10 mouse cellular contexts compared by ENCODE assay signal in genomic region chr2:113539076-113539446, GRCm38 (mm10).
A peak's percentile ranks its signal among the peaks of the same experiment; 100 is the strongest.
DNase-seq lines count a peak whose midpoint lies in the region; ATAC-seq and TF ChIP-seq lines count a peak whose summit lies in the region.
"Had no signal": no experiment of that assay in that cellular context is flagged by ENCODE, and none has a peak within 500 bp of the region (broad histone marks: within the 10 kb centered on the region; RNA-seq: fewer than 3 reads in every experiment).

No protein-coding gene starts in this region.

- ATAC-seq in heart, postnatal 0 days (ENCODE audit: insufficient read depth, low read depth), result peak; percentile 60; the same call in 1 of the 2 replicates
- ATAC-seq in embryonic facial prominence, embryonic 11.5 days (replicated peaks; ENCODE audit: insufficient number of reproducible peaks, low FRiP score, low TSS enrichment, low read depth), result no peak
- ATAC-seq in midbrain, embryonic 12.5 days (ENCODE audit: low FRiP score, low read depth), result peak; percentile 70
- ATAC-seq: activated CD4-positive, CD25-positive, alpha-beta regulatory T cell, adult 4 months had no signal

- no peak overlapping the region for H3K4me2 ChIP-seq in heart, postnatal 0 days (ENCODE audit: low read depth, low read length)
- no peak overlapping the region for H3K4me2 ChIP-seq in embryonic facial prominence, embryonic 11.5 days (ENCODE audit: low read depth, low read length)
- peak overlapping the region; percentile 19; the same call in 1 of the 2 replicates for H3K4me2 ChIP-seq in midbrain, embryonic 12.5 days (replicated peaks)
- H3K4me2 ChIP-seq: liver, embryonic 15.5 days had no signal

- no peak overlapping the region for H3K9ac ChIP-seq in heart, postnatal 0 days (replicated peaks; ENCODE audit: low read depth, low read length)
- no peak overlapping the region for H3K9ac ChIP-seq in embryonic facial prominence, embryonic 11.5 days (replicated peaks; ENCODE audit: low read length)
- H3K9ac ChIP-seq in midbrain, embryonic 12.5 days (replicated peaks), result no peak overlapping the region
- H3K9ac ChIP-seq: liver, embryonic 15.5 days had no signal

- no peaks in the 10 kb centered on the region for H3K9me3 ChIP-seq in heart, postnatal 0 days (replicated peaks; ENCODE audit: control insufficient read depth, low read length)
- H3K9me3 ChIP-seq in heart, embryonic 10.5 days, result no peaks in the 10 kb centered on the region
- no peaks in the 10 kb centered on the region for H3K9me3 ChIP-seq in embryonic facial prominence, embryonic 11.5 days (replicated peaks; ENCODE audit: control insufficient read depth, low read length)
- no peaks in the 10 kb centered on the region for H3K9me3 ChIP-seq in midbrain, embryonic 12.5 days
- H3K9me3 ChIP-seq: liver, embryonic 15.5 days had no signal

- 22% methylated on average over 4 of the region's 4 CpGs for WGBS in heart, postnatal 0 days
- WGBS in heart, embryonic 10.5 days, result 36% methylated on average over 4 of the region's 4 CpGs
- WGBS in embryonic facial prominence, embryonic 11.5 days, result 25% methylated on average over 4 of the region's 4 CpGs
- WGBS in midbrain, embryonic 12.5 days, result 14% methylated on average over 4 of the region's 4 CpGs

- no peaks in the 10 kb centered on the region for H3K36me3 ChIP-seq in heart, postnatal 0 days (replicated peaks; ENCODE audit: control insufficient read depth, insufficient read depth, low read length)
- H3K36me3 ChIP-seq in heart, embryonic 10.5 days, result no peaks in the 10 kb centered on the region
- no peaks in the 10 kb centered on the region for H3K36me3 ChIP-seq in embryonic facial prominence, embryonic 11.5 days (replicated peaks; ENCODE audit: control insufficient read depth, insufficient read depth, low read depth, low read length)
- H3K36me3 ChIP-seq in midbrain, embryonic 12.5 days, result no peaks in the 10 kb centered on the region
- H3K36me3 ChIP-seq: liver, embryonic 15.5 days had no signal

- TF ChIP-seq EP300 in heart, postnatal 0 days (IDR thresholded peaks at IDR 0.05; ENCODE audit: low read depth), result no peak

- H3K27ac ChIP-seq in heart, postnatal 0 days (ENCODE audit: low read depth), result no peak overlapping the region
- no peak overlapping the region for H3K27ac ChIP-seq in heart, embryonic 10.5 days
- no peak overlapping the region for H3K27ac ChIP-seq in embryonic facial prominence, embryonic 11.5 days (replicated peaks; ENCODE audit: low read depth, low read length)
- no peak overlapping the region for H3K27ac ChIP-seq in midbrain, embryonic 12.5 days (replicated peaks)
- H3K27ac ChIP-seq: liver, embryonic 15.5 days had no signal

- no peak for TF ChIP-seq CTCF in heart, postnatal 0 days (IDR thresholded peaks at IDR 0.05; ENCODE audit: low read depth)

- H3K4me1 ChIP-seq in heart, postnatal 0 days (ENCODE audit: control insufficient read depth, insufficient read depth), result peaks cover 5% of the 10 kb centered on the region; the same call in 1 of the 2 replicates
- peaks cover 13% of the 10 kb centered on the region; the same call in 1 of the 2 replicates for H3K4me1 ChIP-seq in heart, embryonic 10.5 days
- H3K4me1 ChIP-seq in embryonic facial prominence, embryonic 11.5 days (ENCODE audit: control insufficient read depth, insufficient read depth, low read length), result no peaks in the 10 kb centered on the region; the same call in 1 of the 2 replicates
- peaks cover 17% of the 10 kb centered on the region for H3K4me1 ChIP-seq in midbrain, embryonic 12.5 days
- H3K4me1 ChIP-seq: liver, embryonic 15.5 days had no signal

- no peak overlapping the region for H3K4me3 ChIP-seq in heart, postnatal 0 days (ENCODE audit: low read depth, low read length)
- H3K4me3 ChIP-seq in heart, embryonic 10.5 days, result no peak overlapping the region
- H3K4me3 ChIP-seq in embryonic facial prominence, embryonic 11.5 days (ENCODE audit: low read depth, low read length), result no peak overlapping the region
- H3K4me3 ChIP-seq in midbrain, embryonic 12.5 days, result no peak overlapping the region
- H3K4me3 ChIP-seq: liver, embryonic 15.5 days had no signal

- DNase-seq in heart, postnatal 0 days (ENCODE audit: low spot score), result no peak
- DNase-seq in heart, embryonic 10.5 days (ENCODE audit: low spot score), result no peak
- DNase-seq in Muller cell, postnatal 12 days (ENCODE audit: inconsistent ontology term), result peak; percentile 88
- peak; percentile 51 for DNase-seq in embryonic facial prominence, embryonic 11.5 days (ENCODE audit: low spot score)
- DNase-seq in cerebellum, adult 8-10 months, result no peak
- DNase-seq in thymus, postnatal 0 days (ENCODE audit: low spot score), result no peak
- DNase-seq in testis, postnatal 14 days (ENCODE audit: low spot score), result no peak

- H3K27me3 ChIP-seq in heart, postnatal 0 days (ENCODE audit: control insufficient read depth, insufficient read depth, low read length), result no peaks in the 10 kb centered on the region
- peaks cover 5% of the 10 kb centered on the region; the same call in 1 of the 2 replicates for H3K27me3 ChIP-seq in heart, embryonic 10.5 days (ENCODE audit: insufficient read depth, poor library complexity, severe bottlenecking)
- H3K27me3 ChIP-seq in embryonic facial prominence, embryonic 11.5 days (ENCODE audit: control insufficient read depth, insufficient read depth, low read length), result no peaks in the 10 kb centered on the region
- H3K27me3 ChIP-seq in midbrain, embryonic 12.5 days, result 0 out of 2 replicates have a peak, but pooled peaks cover 8% of the 10 kb centered on the region
- H3K27me3 ChIP-seq: liver, embryonic 15.5 days had no signal

Comparison
In these comparisons a context has a peak if more than half of its experiments do, and no peak if none do; other contexts are left out.
1. DNase-seq: peak in Muller cell, postnatal 12 days (single experiment) and embryonic facial prominence, embryonic 11.5 days (single experiment); none in heart, postnatal 0 days (single experiment), heart, embryonic 10.5 days (single experiment), cerebellum, adult 8-10 months (single experiment), thymus, postnatal 0 days (single experiment) and testis, postnatal 14 days (single experiment).